Mouse (Mus musculus) thymus, adult 18-20 months (tissue): Measurements from ENCODE around the gene Slc22a4.
"Not testable (repeated sequence)": the region's sequence is repeated elsewhere in the genome, so short reads cannot be mapped to it uniquely, and the experiment has no call there.

ENCODE experiments used
- DNase-seq, 2 experiments: peaks; one replicate each; pipeline ENCODE4 v3.0.0; 2022; ENCODE audit warnings: mixed read lengths in 2 of 2

Slc22a4 gene

DNA sequence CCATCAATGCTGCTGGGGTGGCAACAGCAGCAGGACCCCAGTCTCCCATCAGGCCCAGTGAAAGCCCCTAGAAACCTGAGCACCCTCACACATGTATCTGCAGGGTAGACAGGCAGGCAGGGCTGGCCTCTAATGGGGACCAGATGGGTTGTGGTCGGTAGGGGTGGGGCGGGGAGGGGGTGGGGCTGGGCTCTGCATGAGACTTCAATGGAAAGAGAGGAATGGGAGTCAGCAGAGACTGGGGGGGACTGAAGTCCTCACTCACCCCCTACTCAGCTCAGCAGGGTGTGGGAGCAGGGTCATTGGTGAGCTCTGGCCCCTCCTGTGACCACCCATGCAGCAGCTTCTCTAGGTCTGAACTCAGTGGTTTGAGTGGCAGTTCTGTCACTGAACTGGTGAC lies 29.5 kb upstream of the Slc22a4 start:
- DNase-seq: no peak

DNA sequence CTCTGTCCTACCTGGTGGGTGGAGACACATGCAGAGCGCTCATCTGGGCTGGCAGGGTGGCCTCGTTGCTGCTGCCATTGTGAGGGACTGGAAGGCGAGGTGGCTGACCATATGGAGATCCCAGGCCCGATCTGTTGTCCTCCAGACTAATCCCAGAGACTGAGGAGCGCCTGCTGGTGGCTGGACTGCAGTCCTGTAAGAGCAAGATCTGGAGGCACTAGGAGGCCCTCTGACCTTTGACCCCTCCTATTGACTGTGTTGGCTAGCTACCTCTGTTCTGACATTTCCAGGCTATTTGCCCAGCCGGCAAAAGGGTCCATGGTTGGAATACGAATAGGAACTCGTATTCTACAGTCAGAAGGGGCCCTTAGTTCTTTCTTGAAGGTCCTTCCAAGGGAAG lies 28.2 kb upstream of the Slc22a4 start:
- DNase-seq: no peak

DNA sequence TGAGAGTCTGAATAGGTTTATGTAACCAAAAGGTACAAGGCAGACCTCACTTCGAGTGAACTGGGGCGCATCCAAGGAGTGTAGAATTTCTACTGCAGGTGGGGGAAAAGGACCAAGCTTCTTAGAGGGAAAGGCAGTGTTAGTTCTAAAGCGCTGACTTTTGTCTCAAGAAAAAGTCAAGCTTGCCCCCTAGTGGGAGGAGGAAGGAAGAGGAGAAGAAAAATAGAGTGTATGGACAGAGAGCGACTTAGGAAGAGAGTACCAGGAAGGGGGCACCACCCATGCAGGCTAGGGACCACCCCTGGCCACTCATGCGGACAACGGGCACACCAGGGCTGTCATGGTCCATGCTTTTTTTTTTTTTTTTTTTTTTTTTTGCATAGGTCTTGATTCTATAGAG lies 26.4 kb upstream of the Slc22a4 start:
- no peak for DNase-seq

DNA sequence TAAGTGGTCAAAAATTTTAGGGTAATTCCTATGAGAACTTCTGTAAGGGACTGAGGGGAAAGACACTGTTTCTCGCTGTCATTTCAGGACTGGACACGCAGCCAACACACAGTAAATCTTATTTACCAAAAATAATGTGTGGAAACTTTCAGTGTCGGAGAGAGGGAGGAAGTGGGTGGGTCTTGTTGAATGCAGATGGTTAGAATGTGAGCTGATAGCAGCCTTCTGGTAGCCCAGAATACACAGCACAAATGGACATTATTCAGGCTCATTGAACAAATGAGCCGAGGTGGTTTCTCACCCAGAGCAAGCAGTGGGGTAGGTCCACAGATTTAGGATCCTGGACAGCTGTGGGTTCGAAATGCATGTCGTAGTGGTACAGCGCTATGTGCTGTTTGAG lies 25.2 kb upstream of the Slc22a4 start:
- DNase-seq: no peak

DNA sequence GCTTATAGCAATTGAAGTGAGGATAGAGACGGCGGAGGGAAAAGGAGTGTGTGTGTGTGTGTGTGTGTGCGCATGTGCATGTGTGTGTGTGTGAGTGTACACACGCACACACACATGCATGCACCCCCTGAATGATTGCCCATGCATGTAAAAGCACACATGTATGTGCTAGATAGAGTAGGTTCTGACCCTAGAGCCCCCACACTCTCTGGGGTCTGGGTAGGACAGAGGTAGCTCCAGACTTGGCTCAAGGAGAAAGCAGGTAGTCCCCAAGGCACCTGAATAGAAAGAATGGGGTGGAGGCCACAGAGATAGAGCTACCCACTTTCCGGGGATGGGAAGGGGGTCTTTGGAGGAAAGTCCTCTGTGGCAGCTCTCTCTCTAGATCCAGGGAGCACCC lies 24.2 kb upstream of the Slc22a4 start:
- no peak for DNase-seq

DNA sequence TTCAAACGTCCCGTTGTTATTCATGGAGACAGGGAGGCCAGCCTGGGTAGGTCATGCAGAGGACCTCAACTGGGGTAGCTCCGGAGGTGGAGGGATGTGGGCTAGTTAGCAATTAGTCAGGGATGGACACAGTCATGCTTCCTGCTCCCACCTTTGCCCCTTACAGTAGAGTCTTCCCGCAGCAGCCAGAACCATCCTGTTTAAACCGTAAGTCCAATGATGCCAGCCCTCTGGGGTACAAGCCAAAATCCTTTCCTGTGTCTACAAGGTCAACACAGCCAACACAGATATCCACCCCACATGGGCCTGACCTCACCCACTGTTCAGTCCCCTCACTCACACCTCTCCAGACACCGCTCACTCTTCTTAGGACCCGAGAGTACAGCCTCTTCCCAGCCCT lies 23.3 kb upstream of the Slc22a4 start:
- no peak for DNase-seq

DNA sequence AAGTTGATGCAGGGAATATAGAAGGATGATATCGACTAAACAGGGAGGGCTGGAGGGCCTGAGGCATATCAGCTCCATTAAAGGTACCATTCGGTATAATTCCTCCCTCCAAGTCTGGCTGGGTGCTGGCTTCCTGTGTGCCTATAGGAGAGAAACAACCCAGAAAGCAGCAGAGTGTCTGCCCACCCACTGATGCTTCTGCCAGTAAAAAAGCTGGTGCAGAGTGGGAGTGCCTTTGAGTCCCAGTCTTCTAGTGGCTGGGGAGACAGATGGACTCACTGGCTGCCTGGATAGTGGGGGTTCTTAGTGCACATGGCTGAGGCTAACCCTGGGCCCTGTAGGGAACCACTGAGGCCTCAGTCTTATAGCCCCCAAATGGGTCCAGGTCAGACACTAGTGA lies 22.3 kb upstream of the Slc22a4 start:
- no peak for DNase-seq

DNA sequence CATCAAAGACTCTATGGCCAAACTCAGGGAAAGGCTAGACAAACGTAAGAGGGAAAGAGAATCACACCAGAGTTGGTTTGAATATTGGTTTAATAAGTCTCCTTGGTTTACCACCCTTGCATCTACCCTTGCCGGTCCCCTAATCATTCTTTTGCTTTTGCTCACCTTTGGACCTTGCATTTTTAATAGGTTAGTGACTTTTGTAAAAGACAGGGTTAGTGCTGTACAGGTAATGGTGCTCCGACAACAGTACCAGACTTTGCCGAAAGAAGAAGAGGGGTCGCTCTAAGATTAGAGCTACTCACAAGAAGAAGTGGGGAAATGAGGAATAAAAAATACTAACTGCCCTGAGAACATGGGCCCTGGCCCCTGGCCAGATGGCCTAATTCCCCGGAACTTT lies 12.8 kb upstream of the Slc22a4 start:
- no peak for DNase-seq

DNA sequence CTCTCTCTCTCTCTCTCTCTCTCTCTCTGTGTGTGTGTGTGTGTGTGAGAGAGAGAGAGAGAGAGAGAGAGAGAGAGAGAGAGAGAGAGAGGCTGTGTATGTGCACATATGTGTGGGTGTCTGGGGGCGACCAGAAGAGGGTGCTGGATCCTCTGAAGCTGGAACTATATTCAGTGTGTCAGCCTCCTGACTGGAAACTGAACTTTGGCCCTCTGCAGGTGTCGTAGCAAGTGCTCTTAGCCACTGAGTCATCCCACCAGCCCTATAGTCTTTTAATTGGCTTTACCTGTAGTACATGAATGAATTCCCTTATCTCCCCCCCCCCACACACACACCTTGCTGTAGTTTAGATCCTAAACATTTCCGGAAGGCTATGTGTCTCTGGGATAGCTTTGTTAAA lies 5.0 kb upstream of the Slc22a4 start:
- not testable (repeated sequence) for DNase-seq

DNA sequence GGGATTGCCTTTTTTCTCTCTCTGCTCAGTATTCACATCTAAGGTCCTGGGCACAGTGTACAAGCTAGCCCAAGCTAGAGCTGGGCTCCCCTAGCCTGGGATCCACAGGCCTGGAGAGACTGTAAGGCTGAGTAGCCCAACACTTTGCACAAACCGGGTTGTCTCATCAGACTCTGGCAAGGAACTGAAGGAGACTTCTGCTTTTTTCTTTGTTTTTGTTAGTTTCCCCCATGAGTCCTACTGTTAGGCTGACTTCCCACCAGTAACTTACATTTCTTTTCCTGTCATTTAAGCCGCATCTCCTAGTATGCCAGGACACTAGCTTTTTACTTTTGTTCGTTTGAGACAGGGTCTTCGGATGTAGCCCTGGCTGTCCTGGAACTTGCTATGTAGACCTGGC lies 1.1 kb upstream of the Slc22a4 start:
- DNase-seq: no peak

DNA sequence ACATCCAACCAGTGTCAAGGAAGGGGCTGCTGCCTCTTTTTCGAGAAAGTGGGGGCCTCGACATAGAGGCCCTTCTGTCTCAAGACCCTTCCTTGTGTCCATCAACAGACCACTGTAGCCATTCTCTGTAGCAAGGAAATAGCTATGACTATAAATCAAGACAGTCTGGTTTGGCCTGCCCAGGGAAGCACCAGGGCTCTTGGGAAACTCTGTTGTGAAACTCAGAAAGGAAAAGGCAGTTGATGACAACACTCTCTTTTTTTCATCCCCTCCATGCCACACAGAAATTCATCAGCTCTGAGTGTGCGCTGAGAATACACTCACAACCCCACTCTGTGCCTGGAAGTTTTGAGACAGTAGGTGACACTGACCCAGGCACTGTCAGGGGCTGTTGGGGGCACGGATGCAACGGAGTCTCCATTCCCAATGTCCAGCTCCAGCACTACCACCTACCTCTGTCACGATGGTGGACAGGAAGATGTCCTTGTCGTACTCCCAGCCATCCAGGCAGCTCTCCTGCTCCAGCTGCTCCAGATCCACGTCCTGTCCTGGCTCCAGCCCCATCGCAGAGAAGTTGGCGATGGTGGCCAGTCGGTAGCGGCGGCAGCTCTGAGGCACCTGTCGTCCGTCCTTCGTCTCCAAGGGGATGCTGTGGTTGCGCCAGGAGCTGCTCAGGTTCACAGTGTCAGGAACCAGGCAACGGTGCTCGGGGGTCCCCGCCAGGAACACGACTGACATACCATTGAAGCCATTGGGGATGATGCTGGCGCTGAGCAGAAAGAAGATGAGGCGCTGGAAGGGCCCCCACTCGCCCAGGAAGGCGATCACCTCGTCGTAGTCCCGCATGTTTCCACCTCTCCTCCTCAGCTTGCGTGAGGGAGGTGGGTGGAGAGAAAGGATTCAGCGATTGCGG lies 503 bp downstream of the Slc22a4 start:
- no peak for DNase-seq

DNA sequence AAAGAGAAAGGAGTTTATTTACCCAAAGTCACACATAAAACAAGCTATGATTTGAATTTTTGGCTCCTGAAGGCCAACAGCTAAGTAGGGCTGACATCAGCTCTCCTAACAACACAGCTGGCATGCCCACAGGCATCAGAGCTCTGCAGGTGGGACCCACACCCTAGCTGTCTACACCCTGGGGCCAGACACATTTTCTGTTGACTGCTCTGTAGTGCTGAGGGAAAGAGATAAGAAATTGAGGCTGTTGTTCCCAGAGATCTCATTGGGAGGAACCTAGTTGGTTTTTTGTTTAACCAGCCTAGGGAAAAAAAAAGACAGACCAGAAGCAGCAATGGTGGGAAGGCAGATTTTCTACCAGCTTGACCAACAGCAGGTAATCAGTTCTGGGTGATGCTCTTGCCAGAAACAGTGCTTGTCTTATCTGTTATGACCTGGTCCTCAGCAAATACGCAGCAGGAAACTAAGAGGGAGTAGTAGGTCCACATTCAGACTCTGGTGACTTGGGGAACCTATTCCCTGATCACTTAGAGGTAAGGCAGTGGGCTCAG lies 1.3 kb downstream of the Slc22a4 start:
- no peak for DNase-seq

DNA sequence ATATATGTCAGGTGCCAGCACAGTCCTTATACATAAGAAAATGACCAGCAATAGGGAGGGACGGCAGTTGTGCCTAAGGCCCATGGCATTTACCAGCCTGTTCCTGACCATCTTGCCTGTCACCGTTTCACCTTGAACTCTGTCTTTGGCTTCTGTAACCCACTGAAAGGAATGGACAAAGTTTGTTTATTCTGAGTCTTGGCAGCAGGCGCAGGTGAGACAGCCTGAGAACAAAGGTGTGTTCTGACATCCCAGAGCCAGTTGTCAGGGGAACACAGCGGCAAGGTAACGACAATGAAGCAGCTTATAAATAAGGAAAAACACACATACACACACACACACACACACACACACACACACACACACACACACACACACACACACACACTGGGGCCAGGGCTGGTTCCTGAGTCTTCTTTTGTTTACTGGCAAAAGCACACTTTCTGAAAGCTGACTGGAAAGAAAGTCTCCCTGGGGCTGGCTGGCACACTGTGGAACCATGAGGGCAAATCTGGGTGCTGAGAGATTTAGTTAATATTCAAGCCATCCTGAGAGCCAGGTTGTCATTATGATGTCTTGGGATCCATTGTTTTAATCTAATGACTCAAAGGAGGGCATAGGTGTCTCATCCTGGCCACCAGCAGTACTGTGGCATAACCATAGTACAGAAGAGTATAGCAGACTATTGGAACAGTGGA lies 6.3 kb downstream of the Slc22a4 start:
- DNase-seq: no peak

DNA sequence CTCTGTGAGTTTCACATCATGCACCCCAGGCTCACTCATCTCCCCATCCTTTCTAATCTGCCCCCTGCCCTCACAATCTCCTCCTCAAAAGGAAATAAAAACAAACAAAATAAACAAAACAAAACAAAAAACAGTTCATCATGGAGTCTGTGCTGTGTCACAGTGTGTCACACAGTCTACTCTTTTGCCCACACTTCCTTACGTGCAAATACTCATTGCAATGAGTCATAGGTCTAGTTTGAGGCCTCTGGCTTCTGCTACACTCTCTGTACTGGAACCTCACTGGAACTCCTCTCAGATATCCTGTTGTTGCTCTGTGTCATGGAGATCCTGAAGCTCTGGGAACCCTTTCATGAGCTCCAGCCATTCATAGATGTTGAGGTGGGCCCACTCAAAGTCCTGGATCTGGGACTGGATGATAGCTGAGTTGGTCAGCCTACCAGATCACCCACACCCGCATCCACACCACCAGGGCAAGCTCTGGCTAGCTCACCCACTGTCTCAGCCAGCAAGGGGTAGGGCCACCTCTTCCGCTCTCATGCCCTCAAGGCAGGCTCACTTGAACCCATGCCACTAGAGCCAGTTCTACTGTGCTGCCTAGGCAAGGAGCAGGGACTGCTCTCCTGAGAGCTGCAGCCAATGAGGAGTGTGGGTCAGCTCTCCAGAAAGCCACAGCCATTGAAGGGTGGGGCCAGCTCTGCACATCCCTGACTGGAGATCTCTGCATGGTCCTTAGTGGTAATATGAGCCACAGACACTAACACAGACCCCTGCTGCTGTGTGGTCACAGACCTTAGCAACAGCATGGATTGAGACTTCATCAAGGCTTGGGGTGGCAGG lies 8.8 kb downstream of the Slc22a4 start:
- no peak for DNase-seq

DNA sequence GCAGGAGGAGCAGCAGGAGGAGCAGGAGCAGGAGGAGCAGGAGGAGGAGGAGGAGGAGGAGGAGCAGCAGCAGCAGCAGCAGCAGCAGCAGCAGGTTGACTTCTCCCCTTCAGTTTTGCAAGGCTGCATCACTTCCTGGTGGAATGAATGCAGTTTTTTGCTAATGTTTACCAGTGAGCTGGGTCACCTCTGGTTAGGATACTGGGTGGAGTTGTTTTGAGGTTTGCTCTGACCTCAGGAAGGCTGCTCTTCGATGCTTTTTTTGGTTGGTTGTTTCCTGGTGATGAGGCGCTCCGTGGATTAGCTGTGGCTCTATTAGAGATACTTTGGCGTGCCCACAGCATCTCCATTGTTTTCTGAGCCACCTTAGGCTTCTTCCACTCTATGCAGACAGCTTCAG lies 10.3 kb downstream of the Slc22a4 start:
- no peak for DNase-seq

DNA sequence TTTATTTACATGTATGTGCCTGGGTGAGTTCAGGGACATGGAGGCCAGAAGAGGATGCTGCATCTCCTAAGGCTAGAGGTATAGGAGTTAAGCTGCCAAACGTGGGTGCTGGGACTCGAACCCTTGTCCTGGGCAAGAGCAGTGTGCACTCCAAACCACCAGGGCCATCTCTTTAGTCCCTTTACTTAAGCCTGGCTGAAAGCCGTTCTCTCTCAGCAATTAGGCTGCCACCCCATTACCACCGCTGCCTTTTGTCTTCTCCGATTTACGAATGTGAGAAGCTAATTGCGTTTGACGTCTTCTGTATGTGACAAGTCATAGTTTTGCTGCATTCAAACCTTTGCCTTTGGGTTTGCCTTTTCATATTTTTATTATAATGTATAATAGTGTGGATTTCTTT lies 11.8 kb downstream of the Slc22a4 start:
- no peak for DNase-seq

DNA sequence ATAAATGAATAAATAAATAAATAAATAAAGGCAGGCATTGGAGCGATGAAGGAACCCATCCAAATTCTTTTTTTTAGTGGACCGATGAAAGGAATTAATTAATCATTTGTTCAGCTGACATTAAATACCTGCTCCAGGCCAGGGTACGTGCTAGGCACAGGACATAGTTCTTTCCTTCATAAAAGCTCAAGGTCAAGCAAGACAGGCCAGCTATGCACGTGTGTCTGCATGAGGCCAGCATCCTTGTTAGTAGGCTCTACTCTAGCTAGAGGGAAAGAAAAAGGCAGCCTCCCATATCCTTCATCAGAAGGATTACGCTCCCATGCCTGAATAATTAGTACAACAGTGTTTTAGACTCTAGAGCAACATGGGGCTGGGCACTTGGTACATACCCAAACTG lies 14.9 kb downstream of the Slc22a4 start:
- DNase-seq: no peak

DNA sequence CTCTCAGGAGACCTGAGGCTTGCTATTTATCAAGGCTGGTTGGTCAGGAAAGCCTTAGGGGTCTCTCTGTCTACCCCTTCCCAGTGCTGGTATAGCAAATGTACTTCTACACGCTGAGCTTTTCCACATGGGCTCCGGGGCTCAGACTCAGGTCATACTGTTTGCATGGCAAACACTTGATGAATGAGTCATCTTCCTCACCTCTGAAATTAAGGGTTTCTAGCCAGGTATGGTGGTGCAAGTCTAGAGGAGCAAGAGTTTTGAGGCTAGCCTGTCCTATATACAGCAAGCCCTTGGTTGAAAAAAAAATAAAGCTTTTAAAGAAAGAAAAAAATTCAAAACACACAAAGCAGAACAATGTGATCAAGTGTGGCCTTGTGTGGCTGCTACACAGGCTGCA lies 16.6 kb downstream of the Slc22a4 start:
- DNase-seq: no peak

DNA sequence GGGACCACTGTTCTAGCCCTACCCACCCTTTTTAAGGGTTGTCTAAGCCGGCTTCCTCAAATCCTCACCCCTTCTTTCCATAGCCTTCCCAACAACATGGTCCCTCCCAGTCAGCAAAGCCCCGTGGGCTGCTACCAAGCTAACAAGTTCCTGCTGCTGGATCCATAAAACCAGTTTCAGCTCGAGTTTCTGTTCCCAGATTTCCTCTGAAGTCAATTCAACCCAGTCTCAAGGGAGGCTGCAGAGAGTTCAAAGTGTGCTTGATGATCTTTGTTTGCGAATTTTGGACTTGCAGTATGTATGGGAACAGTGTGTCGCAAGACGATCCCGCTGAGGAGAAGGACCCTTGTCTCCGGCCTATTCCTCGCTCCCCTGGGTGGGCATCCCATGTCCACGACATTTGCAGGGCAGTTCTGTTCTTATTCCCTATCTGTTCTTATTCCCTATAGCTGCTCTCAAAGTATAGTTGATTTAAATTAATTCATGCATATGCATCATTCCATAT lies 19.4 kb downstream of the Slc22a4 start:
- no peak for DNase-seq

DNA sequence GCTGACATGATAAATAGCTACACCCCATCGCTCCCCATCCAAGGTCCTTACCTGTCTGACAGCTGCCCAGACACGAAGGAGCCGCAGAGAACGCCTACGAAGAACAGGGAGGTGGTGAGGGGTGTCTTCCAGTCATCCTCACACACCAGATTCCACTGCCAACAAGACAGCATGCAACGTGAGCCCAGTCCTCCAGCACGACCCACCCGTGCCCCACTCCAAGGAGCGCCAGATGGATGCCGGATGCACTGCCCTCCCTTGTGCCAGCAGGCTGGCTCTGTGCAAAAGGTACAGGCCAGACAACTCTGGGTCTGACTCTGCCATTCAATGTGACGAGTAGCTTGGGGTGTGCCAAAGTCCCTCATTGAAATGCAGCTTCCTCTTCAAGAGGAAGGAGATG lies 20.2 kb downstream of the Slc22a4 start:
- DNase-seq: no peak

DNA sequence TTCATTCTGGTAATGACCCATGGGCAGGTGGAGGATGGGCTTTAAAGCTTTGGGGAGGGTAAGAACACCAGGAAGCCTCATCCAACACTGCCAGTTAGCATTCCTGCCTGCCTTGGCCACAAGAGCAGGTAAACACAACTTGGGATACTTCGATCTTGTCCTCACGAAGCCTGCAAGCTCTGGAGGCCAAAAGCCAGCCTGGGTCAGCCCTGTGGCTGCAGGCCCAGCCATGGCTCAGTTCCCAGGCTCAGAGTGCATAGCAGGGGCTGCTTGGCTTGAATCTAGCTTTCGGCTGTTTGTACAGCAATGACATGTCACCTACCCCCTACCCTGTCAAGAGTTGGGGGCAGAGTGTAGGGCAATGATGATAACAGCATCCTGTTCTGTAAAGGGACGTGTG lies 21.0 kb downstream of the Slc22a4 start:
- DNase-seq: no peak

DNA sequence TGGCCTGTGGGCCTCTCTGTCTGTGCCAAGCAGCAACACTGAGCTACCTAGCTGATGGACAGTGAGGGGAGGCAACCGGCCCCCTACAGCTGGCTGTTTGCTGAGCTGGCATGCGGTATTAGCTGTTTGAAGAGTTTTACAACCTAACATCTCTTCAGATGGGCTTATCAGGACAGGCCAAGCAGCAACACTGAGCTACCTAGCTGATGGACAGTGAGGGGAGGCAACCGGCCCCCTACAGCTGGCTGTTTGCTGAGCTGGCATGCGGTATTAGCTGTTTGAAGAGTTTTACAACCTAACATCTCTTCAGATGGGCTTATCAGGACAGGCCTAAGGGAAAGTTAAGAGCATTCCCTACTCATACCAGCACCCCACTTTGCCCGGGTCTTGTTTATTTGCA lies 21.5 kb downstream of the Slc22a4 start:
- not testable (repeated sequence) for DNase-seq

DNA sequence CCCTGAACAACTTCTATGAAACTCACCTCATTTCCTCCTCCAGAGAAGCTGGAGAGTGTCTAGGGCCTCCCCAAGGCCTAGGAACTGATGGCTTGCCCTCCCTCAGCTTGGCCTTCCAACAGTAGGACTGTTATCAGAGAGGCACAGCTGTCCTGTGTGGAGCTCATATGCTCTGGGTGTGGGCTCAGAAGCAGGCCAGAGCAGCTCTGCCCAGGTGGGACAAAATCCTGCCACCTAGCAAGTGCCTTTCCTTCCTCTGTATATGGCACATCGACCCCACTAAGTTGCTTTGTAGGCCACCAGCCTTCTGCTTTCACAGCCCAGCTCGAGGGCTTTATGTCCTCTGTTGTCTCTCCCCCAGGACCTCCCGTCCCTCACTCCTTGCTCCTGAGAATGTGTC lies 23.2 kb downstream of the Slc22a4 start:
- DNase-seq: no peak
